Mouse (Mus musculus): Measurements from ENCODE around the gene Slc36a3.
A peak's percentile ranks its signal among the peaks of the same experiment; 100 is the strongest.
"Not testable (repeated sequence)": the region's sequence is repeated elsewhere in the genome, so short reads cannot be mapped to it uniquely, and the experiment has no call there.

Slc36a3 gene

DNA sequence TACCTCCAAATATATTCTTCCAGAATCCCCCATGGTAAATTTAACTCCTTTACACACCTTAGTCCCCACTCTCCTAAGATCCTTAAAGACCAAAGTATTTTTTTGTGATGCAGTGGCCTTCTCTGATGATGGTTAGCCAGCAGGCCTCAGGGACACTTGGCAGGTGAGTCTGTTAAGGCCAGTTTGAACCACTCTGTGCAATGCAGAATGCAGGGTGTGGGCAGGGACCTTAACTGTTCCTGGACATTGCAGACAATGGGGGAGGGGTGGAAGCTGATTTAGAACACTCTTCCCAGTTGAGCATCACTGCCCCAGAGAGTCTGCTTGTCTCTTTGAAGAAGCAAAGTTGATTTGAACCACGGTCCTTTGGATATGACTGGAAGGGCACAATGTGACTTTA is 4.7 kb downstream of the Slc36a3 start:
- no peak for DNase-seq (ENCODE audit: low read depth, low spot score)

DNA sequence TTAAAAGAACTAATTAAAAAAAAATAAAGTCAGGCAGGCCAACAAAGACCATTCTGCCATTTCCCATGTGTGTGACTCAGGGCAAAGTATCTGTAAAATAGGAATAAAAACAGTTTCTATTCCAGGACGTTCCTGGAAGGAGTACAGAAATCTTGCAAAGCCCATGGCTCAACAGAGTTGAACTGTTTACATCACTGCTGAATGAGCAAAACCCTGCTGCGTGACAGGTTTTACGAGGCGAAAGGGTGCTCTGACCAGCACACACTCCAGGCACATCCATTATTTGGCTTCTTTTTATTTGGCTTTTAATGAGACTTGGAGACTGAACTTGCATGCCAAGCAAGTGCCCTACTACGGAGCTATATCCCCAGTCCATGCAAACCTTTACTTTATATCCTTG is 7.5 kb downstream of the Slc36a3 start:
- no peak for DNase-seq (ENCODE audit: low read depth, low spot score)

DNA sequence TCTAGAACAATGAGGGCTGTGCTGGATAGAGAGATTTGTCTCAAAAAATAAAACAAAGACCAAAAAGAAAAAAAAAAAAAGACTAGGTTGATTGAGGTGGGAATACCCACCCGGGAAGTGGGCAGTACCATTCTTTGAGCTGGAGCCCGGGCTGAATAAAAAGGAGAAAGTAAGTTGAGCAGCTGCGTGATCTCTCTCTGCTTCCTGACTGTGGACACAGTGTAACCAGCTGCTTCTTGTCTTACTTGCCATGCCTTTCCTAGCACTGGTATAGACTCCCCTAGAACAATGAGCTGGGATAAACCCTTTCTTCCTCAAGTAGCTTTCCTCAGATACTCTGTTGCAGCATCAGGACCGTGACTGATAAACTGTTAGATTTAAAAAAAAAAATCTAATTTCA is 10.0 kb downstream of the Slc36a3 start:
- no peak for DNase-seq (ENCODE audit: low read depth, low spot score)

DNA sequence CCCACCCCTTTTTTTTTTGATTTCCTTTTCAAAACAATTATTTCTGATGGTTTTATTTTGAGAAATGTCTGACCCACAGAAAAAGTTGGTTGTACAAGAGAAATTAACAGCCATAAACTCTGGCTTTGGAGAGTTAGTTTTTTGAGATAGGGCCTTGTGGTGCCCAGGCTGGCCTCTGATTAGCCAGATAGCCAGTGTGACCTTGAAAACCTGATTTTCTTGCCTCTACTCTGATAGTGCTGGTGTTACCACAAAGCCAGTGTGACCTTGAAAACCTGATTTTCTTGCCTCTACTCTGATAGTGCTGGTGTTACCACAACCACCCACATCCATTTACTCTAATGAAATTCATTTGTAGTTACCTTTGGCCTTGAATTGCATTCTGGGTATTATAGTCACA is 13.9 kb downstream of the Slc36a3 start:
- peak; percentile 35 for DNase-seq (ENCODE audit: low read depth, low spot score)

DNA sequence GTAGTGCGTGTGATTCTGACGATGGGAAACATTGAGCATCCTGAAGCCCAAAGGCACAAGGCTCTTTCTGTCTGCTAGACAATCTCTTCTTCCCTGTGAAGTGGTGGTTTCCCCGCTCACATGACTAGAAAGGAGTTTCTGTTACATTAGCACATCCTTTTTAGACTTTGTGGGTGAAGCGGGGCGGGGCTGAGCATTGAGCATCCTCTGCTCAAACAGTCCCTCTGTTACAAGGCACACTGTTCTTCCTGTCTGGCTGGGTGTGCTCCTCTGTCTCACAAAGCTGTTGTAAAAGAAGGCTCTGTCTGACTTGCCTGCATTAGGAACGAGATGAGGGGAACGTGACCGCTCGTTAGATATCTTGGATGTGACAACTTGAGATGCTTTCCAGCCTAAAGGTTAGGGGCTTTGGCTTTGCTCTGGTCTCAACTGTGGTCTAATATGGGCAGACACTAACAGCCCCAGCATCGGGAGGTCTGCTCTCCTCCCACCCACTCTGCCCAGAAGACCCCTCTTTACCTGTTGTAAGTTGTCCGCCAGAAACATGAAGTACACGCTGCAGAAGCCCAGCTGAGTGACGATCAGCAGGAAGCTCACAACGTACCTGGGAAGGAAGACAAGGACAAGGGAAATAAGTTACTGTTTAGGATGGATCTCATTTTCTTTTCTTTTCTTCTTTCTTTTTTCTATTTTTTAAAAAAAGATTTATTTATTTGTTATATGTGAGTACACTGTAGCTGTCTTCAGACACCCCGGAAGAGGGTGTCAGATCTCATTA is 14.5 kb downstream of the Slc36a3 start:
- peak; percentile 96 for DNase-seq (ENCODE audit: low read depth, low spot score)

DNA sequence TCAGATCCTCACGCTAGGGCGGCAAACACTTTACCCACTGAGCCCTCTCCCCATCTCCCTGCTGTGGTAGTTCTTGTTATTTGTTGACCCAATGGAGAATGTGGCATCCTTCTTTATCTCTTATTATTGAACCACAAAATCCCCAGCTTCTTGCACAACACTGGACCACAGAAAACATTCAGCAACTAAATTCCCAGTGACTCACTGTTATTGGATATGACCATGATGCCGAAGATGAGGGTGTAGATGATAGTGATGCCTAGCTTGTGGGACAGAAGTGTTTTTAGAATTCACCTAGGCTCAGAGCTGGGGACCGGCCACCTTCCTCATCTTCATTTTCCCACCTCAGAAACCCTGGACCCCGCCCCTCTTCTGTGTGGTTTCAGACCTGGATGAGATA is 16.6 kb downstream of the Slc36a3 start:
- DNase-seq (ENCODE audit: low read depth, low spot score), result peak; percentile 40

DNA sequence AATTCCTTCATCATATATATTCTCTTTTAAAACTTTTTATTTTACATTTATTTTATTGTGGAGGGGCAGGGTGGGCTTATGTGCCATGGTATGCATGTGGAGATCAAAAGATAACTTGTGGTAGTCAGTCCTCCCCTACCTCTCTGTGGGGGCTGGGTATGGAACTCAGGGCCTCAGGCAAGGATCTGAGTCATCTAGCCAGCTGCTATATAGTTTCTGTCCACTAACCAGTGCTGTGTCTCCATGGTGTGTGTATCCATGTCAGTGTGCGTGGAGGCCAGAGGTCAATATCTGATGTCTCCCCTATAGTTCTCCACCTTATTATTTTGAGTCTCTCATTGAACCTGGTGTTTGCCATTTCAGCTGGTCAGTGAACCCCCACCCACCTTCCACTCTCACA is 17.1 kb downstream of the Slc36a3 start:
- peak; percentile 29 for DNase-seq (ENCODE audit: low read depth, low spot score)

DNA sequence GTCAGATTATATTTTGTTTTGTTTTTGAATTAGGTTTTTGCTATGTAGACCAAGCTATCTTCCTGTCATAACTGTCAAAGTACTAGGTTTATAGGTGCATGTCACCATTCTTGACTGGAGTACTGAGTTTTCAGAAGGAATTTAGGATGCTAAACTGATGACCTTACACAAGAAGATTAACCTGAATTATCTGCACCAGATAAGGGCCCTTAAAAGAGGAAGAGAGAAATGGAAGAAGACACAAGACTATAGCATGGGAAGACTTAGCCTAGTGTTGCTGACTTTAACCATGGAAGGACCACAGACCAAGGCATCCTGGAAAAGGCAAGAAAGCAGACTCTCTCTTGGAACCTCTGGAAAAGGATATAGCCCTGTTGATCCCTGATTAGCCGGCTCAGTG is 18.3 kb downstream of the Slc36a3 start:
- no peak for DNase-seq (ENCODE audit: low read depth, low spot score)

DNA sequence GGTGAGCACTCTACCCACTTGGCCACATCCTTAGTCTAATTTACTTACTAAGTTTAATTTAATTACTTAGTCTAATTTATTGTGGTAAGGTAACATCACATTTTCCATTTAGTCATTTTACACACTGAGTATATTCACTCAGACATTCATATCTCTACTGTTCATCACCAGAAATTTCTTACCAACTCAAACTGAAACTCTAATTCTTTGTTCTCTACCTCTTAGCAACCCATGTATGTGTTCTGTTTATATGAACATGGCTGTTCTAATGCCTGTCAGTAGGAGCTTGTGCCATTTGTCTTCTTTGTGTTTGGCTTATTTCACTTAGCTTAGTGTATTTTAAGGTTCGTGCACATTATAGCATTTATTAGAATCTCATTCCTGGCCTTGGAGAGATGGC is 19.6 kb downstream of the Slc36a3 start:
- peak; percentile 88 for DNase-seq (ENCODE audit: low read depth, low spot score)

DNA sequence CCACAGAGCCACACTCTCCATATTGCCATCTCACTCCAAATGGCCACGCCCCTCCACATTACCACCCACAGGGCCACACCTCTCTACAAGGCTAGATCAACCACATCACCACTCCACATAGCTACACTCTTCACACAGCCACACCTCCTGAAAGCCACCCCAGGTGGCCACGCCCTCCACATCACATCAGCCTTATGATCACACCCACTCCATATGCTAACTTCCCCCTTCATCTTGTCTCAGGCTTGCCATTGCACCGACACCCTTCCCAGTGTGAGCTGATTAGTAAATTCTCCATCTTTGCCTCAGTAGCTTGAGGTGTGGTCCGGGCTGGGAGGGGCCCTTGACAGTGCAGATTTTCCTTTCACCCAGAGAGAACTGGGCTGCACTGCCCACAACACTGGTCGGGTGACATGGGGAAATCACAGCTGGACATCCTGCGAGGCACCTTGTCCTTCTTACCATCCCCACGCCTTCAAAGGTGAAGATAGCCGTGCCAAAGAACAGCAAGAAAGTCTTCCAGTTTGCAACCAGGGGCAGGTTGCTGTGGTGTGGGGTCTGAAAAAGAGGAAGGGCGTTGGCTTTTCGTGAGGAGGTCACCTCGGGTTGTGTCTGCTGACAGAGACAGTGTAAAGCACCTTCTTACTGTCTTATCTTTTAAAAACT is 20.3 kb downstream of the Slc36a3 start:
- DNase-seq (ENCODE audit: low read depth, low spot score), result peak; percentile 95

DNA sequence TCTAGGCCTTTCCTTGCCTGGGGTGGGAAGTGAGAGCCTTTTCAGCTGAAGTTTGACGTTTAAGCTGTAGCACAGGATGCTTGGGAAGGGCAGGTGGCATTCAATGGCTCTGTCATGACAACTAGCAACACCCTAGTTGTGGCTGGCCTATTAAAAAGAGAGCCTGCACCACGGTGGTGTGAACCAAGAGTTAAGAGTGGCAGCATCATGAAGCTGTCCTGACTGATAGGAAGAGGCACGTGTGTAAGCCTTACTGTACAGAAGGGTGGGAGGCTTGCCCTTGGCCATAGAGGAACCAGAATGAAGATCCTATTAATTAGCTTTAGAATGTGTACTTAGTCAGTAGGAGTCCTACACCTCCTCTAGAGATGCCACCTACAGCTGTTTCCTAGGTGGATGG is 23.1 kb downstream of the Slc36a3 start:
- DNase-seq (ENCODE audit: low read depth, low spot score), result no peak

DNA sequence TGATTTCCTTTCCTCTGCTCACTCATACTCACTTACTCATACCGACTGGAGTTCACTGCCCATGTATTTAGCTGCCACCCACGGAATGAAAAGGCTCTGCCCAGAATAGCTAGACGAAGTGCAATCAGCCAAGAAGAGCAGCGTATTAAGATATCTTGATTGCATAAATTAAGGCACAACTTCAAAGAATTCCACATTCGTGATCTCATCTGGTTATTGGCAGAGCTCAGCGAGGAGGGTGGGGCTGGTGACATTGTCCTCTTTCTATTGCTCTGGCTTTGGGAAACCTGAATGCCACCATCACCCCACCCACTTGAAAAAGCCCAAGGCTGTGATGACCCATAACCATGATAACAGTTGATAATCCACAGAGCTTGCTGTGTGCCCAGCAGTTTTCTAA is 23.6 kb downstream of the Slc36a3 start:
- DNase-seq (ENCODE audit: low read depth, low spot score), result peak; percentile 39

DNA sequence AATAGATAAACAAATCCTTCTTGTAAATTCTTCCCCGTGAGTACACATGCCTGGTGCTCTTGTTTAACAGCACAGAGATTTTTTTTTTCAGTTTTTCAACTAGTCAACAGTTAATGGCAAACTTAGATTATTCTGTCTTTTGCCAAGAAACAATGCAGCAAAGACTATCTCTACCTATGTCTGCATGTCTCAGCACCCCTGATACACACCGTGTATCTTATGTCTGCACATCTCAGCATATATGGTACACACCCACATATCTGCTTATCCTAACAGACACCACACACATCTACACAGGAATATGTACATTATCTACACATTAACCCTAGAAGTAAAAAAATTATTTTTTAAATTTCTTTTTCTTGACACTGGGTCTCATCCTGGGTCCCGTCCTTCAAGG is 24.8 kb downstream of the Slc36a3 start:
- no peak for DNase-seq (ENCODE audit: low read depth, low spot score)

DNA sequence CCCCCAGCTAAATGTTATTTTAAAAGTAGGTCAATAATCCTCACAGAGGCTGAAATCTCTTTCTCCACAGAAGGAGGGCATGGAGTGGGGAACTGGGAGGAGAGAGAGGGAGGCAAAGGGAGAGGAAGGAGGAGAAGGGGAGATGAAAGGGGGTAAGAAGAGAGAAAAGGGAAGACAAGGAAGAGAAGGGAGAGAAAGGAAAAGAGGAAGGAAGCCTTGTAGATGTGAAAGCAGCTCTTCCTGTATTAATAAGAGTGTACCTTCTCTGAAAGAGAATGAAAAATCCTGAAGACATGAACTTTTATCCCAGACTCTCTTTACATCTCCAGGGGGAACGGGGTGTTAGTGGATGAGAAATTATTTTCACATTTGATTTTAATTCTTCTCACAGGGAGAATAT is 30.1 kb downstream of the Slc36a3 start:
- peak; percentile 39 for DNase-seq (ENCODE audit: low read depth, low spot score)

DNA sequence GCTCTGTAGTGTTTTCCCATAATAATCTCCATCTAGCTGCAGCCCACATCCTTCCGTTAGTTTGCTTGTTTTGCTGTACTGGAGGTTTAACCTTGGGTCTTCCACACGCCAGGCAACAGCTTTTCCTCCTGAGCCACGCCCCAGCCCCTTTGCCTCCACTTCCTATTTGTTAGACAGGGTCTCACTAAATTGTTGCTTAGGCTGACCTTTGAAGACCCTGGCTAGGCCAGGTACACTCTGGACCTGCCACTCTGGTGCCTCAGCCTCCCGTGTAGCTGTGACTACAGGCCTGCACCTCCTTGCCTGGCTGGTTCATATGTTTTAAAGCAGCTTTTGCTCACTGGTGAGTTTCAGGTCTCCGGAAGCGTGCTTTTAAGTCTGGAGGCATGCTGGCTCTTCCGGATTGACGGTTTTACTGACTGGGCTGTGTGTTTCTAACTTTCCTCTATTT is 30.7 kb downstream of the Slc36a3 start:
- peak; percentile 83 for DNase-seq (ENCODE audit: low read depth, low spot score)

DNA sequence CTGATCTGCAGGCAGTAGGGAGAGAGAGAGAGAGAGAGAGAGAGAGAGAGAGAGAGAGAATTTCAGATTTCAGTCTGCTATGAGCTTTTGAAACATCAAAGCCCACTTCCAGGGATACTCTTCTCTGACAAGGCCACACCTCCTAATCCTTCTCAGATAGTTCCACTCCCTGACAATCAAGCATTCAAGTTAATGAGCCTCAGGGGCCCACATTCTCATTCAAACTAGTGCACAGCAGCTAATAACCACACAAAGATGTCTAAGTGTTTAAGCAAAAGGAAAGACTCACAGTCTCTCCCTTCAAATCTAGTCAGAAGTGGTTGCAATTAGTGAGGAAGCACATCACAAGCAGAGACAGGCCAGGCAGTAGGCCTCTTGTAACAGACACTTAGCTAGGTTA is 31.2 kb downstream of the Slc36a3 start:
- no peak for DNase-seq (ENCODE audit: low read depth, low spot score)

DNA sequence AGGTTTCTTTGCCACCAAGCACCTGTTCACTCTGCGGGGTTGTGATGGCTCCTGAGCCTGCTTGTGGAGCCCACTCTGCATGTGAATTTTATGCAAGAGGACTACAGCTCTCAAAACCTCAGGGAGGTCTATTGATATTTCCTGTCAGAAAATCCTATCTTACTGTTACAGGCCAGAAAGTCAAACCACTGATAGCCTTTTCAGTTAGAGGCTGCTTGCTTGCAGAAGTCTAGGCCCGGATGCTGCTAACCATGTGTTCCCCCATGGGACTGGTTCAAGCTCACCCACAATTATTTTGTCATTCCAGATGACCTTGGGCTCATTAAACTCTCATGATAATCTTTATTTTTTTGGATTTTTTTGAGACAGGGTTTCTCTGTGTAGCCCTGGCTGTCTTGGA is 34.5 kb downstream of the Slc36a3 start:
- no peak for DNase-seq (ENCODE audit: low read depth, low spot score)

DNA sequence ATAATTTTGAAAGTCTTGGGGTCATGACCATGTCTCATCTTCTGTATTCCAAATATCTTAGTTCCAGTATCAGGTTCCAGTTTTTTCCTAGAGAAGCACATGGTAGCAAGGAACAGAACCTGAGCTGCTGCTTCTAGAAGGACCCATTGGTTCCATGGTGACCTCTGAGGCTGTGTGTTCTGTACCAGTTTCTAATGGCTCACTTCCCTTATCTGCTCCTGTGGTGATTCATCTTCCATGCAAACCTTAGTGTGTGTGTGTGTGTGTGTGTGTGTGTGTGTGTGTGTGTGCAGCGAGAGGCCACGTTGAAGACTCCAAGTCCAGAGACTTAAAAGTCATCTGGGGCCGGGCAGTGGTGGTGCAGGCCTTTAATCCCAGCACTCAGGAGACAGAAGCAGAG is 35.5 kb downstream of the Slc36a3 start:
- no peak for DNase-seq (ENCODE audit: low read depth, low spot score)

DNA sequence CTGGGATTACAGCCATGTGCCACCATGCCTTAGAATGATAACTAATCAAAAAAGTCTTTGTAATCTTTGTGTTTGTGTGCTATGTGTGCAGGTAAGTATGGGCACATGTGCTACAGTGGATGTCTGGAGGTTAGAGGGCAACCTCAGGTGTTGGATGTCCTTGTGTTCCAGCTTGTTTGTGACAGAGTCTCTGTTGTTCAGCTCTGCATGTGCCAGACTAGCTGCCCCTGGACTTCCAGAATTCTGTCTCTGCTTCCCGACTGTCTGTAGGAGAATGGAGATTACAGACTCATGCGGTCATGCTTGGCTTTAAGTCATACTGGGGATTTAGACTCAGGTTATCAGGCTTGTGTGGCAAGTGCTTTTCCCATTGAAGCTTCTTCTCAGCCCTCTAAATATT is 37.2 kb downstream of the Slc36a3 start:
- DNase-seq (ENCODE audit: low read depth, low spot score), result no peak

DNA sequence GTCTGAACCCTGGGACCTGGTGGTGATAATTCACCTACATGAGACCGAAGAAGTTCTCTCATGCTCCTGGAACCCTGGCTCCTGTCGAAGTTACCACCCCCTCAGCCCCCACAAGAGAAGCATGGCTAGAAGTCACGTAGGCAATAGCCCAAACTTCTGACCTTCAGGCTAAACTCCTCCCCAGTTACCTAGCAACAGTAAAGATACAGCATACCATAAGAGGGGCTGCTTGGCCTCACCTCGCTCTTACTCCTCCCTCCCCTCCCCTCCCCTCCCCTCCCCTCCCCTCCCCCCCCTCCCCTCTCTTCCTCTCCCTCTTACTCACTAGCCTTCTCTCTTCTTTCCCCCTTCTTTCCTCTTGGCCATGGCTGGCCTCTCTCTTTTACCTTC is 37.7 kb downstream of the Slc36a3 start:
- DNase-seq (ENCODE audit: low read depth, low spot score), result not testable (repeated sequence)

DNA sequence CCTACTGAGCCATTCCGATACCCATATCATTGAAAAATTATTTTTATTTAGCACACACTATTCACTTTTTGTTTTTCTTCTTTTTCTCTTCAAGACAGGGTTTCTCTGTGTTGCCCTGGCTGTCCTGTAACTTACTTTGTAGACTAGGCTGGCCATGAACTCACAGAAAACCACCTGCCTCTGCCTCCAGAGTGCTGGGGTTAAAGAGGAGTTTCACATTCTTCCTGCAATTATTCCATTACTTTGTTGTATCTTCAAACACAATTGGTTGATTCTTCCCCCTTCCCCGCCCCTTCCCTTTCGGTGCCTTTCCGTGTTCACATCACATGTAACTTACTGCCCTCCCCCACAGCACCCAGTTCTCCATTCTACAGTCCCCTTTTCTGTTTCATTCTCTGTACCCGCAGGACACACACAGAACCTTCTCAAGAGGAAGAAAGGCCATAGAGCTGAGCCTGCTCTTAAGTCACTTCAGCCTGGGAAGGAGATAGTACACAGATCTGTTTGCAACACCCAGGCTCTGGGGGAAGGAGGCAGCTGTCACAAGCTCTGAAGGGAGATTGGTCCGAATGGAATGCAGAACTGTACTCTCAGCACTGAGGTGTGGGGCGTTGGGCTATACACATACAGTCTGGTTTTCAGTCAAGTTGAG is 38.2 kb downstream of the Slc36a3 start:
- DNase-seq (ENCODE audit: low read depth, low spot score), result peak; percentile 51

DNA sequence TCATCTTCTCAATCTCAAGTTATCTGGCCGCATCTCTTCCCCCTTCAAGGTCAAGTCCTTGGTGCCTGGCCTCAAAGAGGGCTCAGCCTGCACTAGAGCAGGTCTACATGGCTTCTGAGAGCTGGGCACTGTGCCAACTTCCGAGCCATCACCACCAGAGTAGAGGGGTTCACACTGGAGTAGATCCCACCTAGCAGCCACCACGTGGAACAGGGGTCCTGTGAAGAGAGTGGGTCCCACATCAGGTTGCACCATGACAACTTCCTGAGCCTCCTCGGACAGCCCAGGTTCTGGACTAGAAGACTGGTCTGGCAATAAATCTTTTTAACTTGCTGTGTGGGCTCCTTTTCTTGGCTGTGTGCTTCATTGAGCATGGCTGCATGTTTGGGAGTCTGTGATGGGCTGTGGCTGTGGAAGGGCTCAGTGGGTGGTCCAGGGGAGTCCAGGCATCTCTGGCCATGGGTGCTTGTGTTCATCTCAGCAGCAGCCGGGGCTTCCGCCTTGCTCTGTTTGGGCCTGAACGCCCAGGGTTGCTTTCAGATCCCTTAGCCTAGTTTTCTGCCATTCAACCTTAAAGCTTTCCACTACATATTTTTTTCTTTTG is 40.8 kb downstream of the Slc36a3 start:
- no peak for DNase-seq (ENCODE audit: low read depth, low spot score)
